Mouse (Mus musculus) liver, embryonic 13.5 days (tissue): ENCODE measurements around the gene Adamts18. TPM values are rescaled to one million over a fixed set of nuclear protein-coding genes. Genes with fewer than 3 reads are reported as not detected.

Experiments used
- ATAC-seq: fragments of 200-750 bp; cut with Nextera tagmentation; 2 replicates; pipeline ENCODE4 v1.8.0; 2017; ENCODE audit warnings: low read depth, mild to moderate bottlenecking, moderate number of reproducible peaks, moderate library complexity
- DNase-seq: peaks from one replicate; pipeline ENCODE4 v3.0.0; 2022
- H3K27ac ChIP-seq: fragments of 300-500 bp; sonication (generic); 2 replicates; pipeline ENCODE4 v1.5.1; 2015; ENCODE audit warnings: moderate library complexity, mild to moderate bottlenecking, inconsistent platforms
- H3K27me3 ChIP-seq: fragments of 300-500 bp; sonication (generic); 2 replicates; pipeline ENCODE4 v1.6.1; 2015; ENCODE audit warnings: mild to moderate bottlenecking, inconsistent platforms
- H3K36me3 ChIP-seq: fragments of 300-500 bp; sonication (generic); 2 replicates; pipeline ENCODE4 v1.6.1; 2015; ENCODE audit warnings: mild to moderate bottlenecking, inconsistent platforms
- H3K4me1 ChIP-seq: fragments of 300-500 bp; sonication (generic); replicated peaks from 2 replicates; pipeline ENCODE4 v1.6.1; 2015; ENCODE audit warnings: inconsistent platforms
- H3K4me2 ChIP-seq: fragments of 300-500 bp; sonication (generic); 2 replicates; pipeline ENCODE4 v1.6.1; 2015; ENCODE audit warnings: inconsistent platforms, mild to moderate bottlenecking, moderate library complexity
- H3K4me3 ChIP-seq: fragments of 300-500 bp; sonication (generic); replicated peaks from 2 replicates; pipeline ENCODE4 v1.5.1; 2015; ENCODE audit warnings: mild to moderate bottlenecking, inconsistent platforms
- H3K9ac ChIP-seq: fragments of 300-500 bp; sonication (generic); 2 replicates; pipeline ENCODE4 v1.6.1; 2015; ENCODE audit warnings: mild to moderate bottlenecking, inconsistent platforms
- H3K9me3 ChIP-seq: fragments of 300-500 bp; sonication (generic); replicated peaks from 2 replicates; pipeline ENCODE4 v1.6.1; 2016; ENCODE audit warnings: inconsistent platforms
- WGBS: fragments of 180-500 bp; shearing (Covaris S2); methylation state at CpG from one replicate; pipeline ENCODE4 v1.1.7; 2015; ENCODE audit not compliant: insufficient replicate concordance; 5-methylcytosine and 5-hydroxymethylcytosine counted together
- polyA plus RNA-seq: library from polyadenylated mRNA; unstranded; fragments of >200 nt; fragmentation: Nextera tagmentation; extraction: Ambion mirVana; gene quantifications from 2 replicates; pipeline ENCODE4 v1.2.1, GENCODE M21; 2015

The Adamts18 gene
- polyA plus RNA-seq, 1 experiment from 2014 or later = 0.10 TPM

DNA sequence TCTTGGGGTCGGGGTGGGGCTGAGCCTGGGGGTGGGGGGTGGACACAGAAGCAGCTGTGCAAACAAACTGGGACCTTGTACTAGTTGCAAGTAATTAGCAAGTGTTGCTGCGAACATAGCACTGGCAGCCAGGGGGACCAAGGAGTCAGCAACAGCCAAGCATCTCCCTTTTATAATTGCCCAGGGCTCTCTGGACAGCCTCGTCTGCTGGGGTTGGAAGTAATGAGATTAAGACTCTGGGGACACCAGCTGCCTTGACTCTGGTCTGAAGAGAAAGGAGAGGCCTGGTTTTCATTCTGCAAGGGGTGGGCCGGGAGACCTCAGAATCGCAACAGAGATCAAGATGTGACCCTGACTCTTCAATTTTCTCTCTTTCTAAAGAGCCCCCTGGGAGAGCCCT is 49.0 kb downstream of the Adamts18 start:
- DNase-seq = no peak
- H3K27me3 ChIP-seq = no peaks in the 10 kb centered on the region
- H3K27ac ChIP-seq = no peak overlapping the region
- H3K4me2 ChIP-seq = no peak overlapping the region
- no peak overlapping the region for H3K9ac ChIP-seq
- H3K4me3 ChIP-seq = no peak overlapping the region
- no CpG with 5 or more reads among the region's 5 CpGs for WGBS
- no peaks in the 10 kb centered on the region for H3K4me1 ChIP-seq
- H3K36me3 ChIP-seq = no peaks in the 10 kb centered on the region
- H3K9me3 ChIP-seq = peaks cover 3% of the 10 kb centered on the region; the same call in 1 of the 2 replicates
- ATAC-seq = no peak

DNA sequence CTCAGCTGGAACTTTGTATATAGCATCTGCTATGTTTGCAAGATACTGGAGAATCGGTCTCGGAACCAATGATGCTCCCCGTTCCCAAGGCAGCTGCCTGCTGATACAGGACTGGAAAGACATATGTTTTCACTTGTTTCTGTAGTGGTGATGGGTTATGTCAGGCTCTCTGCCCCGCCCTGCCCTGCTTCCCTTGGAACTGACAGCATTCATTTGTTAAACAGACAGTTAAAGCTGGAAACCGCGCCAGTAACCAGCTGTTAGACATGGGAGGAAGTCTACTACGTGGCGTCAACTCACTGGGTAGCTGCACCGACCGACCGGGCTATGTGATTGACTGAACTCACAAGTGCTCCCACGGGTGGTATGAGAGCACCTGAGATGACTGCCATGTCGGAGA is 56.7 kb downstream of the Adamts18 start:
- Histone ChIP-seq H3K9me3 (no peaks in the 10 kb centered on the region), H3K4me1 (no peaks in the 10 kb centered on the region), H3K4me3 (no peak overlapping the region), H3K9ac (no peak overlapping the region), H3K27me3 (no peaks in the 10 kb centered on the region), H3K36me3 (no peaks in the 10 kb centered on the region), H3K27ac (no peak overlapping the region), H3K4me2 (no peak overlapping the region)
- no CpG with 5 or more reads among the region's 13 CpGs for WGBS
- no peak for DNase-seq
- no peak for ATAC-seq

- H3K4me3 ChIP-seq = no peak overlapping the region
- no peak overlapping the region for H3K27ac ChIP-seq
- H3K4me1 ChIP-seq = no peaks in the 10 kb centered on the region
- no CpG with 5 or more reads among the region's 3 CpGs for WGBS
- no peak overlapping the region for H3K4me2 ChIP-seq
- H3K9ac ChIP-seq = no peak overlapping the region
- H3K27me3 ChIP-seq = no peaks in the 10 kb centered on the region
- ATAC-seq = no peak
- no peak for DNase-seq
- no peaks in the 10 kb centered on the region for H3K36me3 ChIP-seq
- no peaks in the 10 kb centered on the region for H3K9me3 ChIP-seq
Measured at GRCm38 (mm10) chr8:113791061-113791460, 57.5 kb downstream of the Adamts18 start.

- H3K4me1 ChIP-seq = no peaks in the 10 kb centered on the region
- H3K4me3 ChIP-seq = no peak overlapping the region
- no peak overlapping the region for H3K27ac ChIP-seq
- no peaks in the 10 kb centered on the region for H3K36me3 ChIP-seq
- no peaks in the 10 kb centered on the region for H3K27me3 ChIP-seq
- H3K9ac ChIP-seq = no peak overlapping the region
- no CpG with 5 or more reads among the region's 3 CpGs for WGBS
- H3K4me2 ChIP-seq = no peak overlapping the region
- no peaks in the 10 kb centered on the region; the same call in 1 of the 2 replicates for H3K9me3 ChIP-seq
- DNase-seq (no peak), ATAC-seq (no peak)
Measured at GRCm38 (mm10) chr8:113783711-113784110, 64.8 kb downstream of the Adamts18 start.

- Histone ChIP-seq H3K36me3 (no peaks in the 10 kb centered on the region), H3K9me3 (no peaks in the 10 kb centered on the region; the same call in 1 of the 2 replicates), H3K4me1 (no peaks in the 10 kb centered on the region), H3K4me3 (no peak overlapping the region), H3K4me2 (no peak overlapping the region), H3K27ac (no peak overlapping the region), H3K27me3 (no peaks in the 10 kb centered on the region), H3K9ac (no peak overlapping the region)
- no peak for DNase-seq
- 52% methylated on average over 2 of the region's 2 CpGs for WGBS
- ATAC-seq = no peak
Measured at GRCm38 (mm10) chr8:113781554-113781953, 67.0 kb downstream of the Adamts18 start.

DNA sequence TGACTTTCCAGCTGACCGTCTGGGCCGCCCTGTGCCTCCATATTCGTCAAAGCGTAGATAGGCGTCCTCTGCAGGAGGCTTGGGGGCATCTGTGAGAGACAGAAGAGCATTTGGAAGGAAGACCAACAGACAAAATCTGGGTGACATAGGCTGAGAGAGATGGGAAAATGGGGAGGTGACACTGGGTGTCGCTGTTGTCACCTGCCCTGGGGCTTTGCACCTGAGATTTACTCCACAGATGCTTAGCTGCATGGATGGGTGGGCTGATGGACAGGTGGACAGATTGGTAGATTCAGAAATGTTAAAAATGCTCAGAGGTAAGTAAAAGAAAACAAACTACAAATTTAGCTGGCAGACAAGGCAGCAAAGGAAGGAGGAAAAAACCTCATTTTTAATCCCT is 73.2 kb downstream of the Adamts18 start:
- Histone ChIP-seq H3K9me3 (no peaks in the 10 kb centered on the region; the same call in 1 of the 2 replicates), H3K4me2 (no peak overlapping the region), H3K4me3 (no peak overlapping the region), H3K36me3 (no peaks in the 10 kb centered on the region), H3K27ac (no peak overlapping the region), H3K9ac (no peak overlapping the region), H3K4me1 (no peaks in the 10 kb centered on the region), H3K27me3 (no peaks in the 10 kb centered on the region)
- ATAC-seq (no peak), DNase-seq (no peak)
- 64% methylated on average over 6 of the region's 6 CpGs for WGBS

- no peak overlapping the region for H3K9ac ChIP-seq
- ATAC-seq (no peak), DNase-seq (no peak)
- H3K4me2 ChIP-seq = no peak overlapping the region
- H3K27ac ChIP-seq = no peak overlapping the region
- H3K36me3 ChIP-seq = no peaks in the 10 kb centered on the region
- H3K4me3 ChIP-seq = no peak overlapping the region
- H3K4me1 ChIP-seq = no peaks in the 10 kb centered on the region
- 69% methylated on average over 8 of the region's 8 CpGs for whole genome bisulfite sequencing
- H3K9me3 ChIP-seq = no peaks in the 10 kb centered on the region
- H3K27me3 ChIP-seq = no peaks in the 10 kb centered on the region
Measured at GRCm38 (mm10) chr8:113768861-113769410, 79.6 kb downstream of the Adamts18 start.

DNA sequence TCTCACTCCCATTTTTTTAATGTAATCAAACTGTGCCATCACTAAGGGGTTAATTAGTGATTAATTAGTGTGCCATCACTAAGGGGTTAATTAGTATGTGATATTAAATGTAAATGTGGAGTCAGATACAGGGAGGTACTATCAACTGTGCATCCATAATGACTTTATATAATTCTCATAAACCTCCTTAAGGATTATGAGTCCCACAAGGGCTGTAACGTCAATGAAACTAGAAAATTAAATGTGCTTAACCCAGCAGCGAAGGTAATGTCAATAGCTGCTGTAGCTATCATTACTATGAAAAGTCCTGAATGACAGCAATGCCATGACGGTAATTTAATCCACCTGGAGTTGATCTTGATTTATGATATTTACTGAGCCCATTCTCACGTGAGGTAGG is 83.4 kb downstream of the Adamts18 start:
- ATAC-seq = no peak
- 60% methylated on average over 4 of the region's 4 CpGs for WGBS
- H3K4me3 ChIP-seq = no peak overlapping the region

GRCm38 (mm10) chr8:113763592-113764355 is 84.8 kb downstream of the Adamts18 start:
- Histone ChIP-seq H3K4me1 (no peaks in the 10 kb centered on the region), H3K27ac (no peak overlapping the region), H3K9ac (no peak overlapping the region), H3K4me3 (no peak overlapping the region), H3K4me2 (no peak overlapping the region), H3K9me3 (no peaks in the 10 kb centered on the region), H3K36me3 (no peaks in the 10 kb centered on the region), H3K27me3 (no peaks in the 10 kb centered on the region)
- 48% methylated on average over 10 of the region's 10 CpGs for WGBS
- ATAC-seq = no peak
- no peak for DNase-seq

More for the DNA sequence above, 83.4 kb downstream of the Adamts18 start:
- H3K27ac ChIP-seq = no peak overlapping the region
- no peak overlapping the region for H3K4me2 ChIP-seq
- H3K9me3 ChIP-seq = no peaks in the 10 kb centered on the region
- no peaks in the 10 kb centered on the region for H3K27me3 ChIP-seq
- no peak for DNase-seq
- no peaks in the 10 kb centered on the region for H3K4me1 ChIP-seq
- H3K9ac ChIP-seq = no peak overlapping the region
- no peaks in the 10 kb centered on the region for H3K36me3 ChIP-seq

DNA sequence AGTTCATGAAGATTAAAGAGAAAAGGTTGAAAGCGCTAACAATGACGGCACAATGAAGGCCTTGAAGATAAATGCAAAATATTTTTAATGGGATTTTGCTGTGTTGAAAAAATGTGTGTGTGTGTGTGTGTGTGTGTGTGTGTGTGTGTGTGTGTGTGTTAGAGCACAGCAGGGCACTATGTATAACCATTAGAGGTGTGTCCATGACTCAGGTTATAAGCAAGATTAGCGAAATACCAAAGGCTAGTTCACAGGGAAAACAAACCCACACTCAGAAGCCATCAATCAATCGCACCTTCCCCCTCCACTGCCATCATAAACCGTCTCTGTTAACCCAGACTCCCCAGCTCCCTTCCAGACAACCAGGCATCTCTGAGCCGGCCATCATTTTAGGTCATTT is 86.4 kb downstream of the Adamts18 start:
- 60% methylated on average over 6 of the region's 6 CpGs for WGBS
- Histone ChIP-seq H3K9ac (no peak overlapping the region), H3K27ac (no peak overlapping the region), H3K9me3 (no peaks in the 10 kb centered on the region), H3K27me3 (no peaks in the 10 kb centered on the region), H3K4me2 (no peak overlapping the region), H3K4me1 (no peaks in the 10 kb centered on the region), H3K4me3 (no peak overlapping the region), H3K36me3 (no peaks in the 10 kb centered on the region)
- no peak for ATAC-seq
- DNase-seq = no peak

DNA sequence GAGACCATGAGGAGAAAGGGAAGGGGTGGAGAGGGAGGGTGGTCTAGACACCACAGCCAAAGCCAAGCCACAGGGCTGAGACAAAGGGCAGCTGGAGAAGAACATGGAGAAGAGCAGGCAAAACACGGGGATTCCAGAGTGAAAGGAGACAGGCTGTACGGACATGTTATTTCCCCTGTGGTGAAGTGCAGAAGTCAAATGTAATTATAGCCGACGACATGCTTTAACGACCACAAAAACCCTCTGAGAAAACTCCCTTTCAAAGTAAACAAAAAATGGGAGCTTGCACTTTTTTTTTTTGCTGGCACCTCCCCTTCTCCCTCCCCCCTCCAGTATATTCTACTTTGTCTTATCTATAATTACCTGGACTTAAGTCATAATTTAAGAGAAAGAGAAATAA is 92.7 kb downstream of the Adamts18 start:
- DNase-seq = no peak
- H3K9ac ChIP-seq = no peak overlapping the region
- no peak for ATAC-seq
- H3K4me3 ChIP-seq = no peak overlapping the region
- no peaks in the 10 kb centered on the region for H3K9me3 ChIP-seq
- 61% methylated on average over 5 of the region's 5 CpGs for WGBS
- no peak overlapping the region for H3K27ac ChIP-seq
- H3K4me2 ChIP-seq = no peak overlapping the region
- H3K36me3 ChIP-seq = no peaks in the 10 kb centered on the region
- H3K27me3 ChIP-seq = no peaks in the 10 kb centered on the region
- no peaks in the 10 kb centered on the region for H3K4me1 ChIP-seq

- WGBS = 54% methylated on average over 2 of the region's 2 CpGs
- no peak overlapping the region for H3K4me2 ChIP-seq
- no peak overlapping the region for H3K9ac ChIP-seq
- H3K36me3 ChIP-seq = no peaks in the 10 kb centered on the region
- DNase-seq = no peak
- no peaks in the 10 kb centered on the region for H3K4me1 ChIP-seq
- H3K27me3 ChIP-seq = no peaks in the 10 kb centered on the region
- H3K27ac ChIP-seq = no peak overlapping the region
- H3K9me3 ChIP-seq = no peaks in the 10 kb centered on the region
- ATAC-seq = no peak
- H3K4me3 ChIP-seq = no peak overlapping the region
Measured at GRCm38 (mm10) chr8:113753153-113753552, 95.4 kb downstream of the Adamts18 start.
